Mouse (Mus musculus): ENCODE measurements around the gene Podn.

DNA sequence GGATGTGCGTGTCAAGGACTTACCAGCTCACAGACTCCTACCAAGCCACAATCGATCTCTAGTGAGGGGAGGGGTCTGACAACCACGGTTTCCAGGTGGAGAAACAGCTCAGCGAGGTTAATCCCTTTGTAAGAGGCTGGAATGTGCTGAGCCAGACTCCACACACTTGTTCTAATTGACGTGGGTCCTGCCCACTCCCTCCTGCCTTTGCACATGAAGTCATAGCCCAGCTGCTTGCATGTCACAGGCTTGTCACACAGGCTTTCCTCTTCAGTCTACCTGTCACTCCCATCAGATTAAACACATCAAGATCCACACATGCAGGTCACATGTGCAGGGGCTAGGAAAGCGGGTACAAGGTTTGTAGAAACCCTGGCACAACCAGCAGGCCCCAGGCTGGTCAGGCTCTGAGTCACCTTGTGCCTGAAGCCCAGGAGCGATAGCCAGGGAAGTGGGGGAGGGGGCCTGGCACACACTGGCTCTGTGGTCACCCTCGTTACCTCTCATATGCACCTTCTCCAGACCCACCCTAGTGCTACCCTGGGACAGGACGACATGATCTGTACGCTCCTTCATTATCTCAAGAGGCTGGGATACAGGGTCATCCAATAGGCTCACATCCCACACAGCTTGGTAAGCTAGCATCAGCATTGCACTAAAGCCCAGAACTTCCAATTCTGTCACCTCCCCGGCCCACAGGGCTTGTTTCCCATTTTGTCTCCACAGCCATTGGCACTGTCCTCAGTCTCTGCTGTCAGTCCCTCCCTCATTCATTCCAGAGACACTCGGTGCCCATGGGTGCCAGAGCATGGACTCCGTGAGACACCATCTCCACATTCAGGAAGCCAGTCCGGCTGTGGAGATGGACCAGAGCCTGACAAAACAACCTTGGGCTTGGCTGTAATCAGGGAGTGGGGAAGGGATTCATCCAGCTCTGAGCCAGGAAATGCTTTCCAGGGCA, 77.0 kb downstream of the Podn start:
- no peak for TF ChIP-seq CTCF (IDR thresholded peaks at IDR 0.05; ENCODE audit: borderline replicate concordance, insufficient read depth, low read depth, low read length)
- TF ChIP-seq POLR2A (IDR thresholded peaks at IDR 0.05; ENCODE audit: borderline replicate concordance, insufficient read depth, low read length): no peak

All from cerebellum, adult 2 months (tissue).